Mouse (Mus musculus): ENCODE data around the gene Pcdh15.

- no peak for TF ChIP-seq CTCF (IDR thresholded peaks at IDR 0.05; ENCODE audit: low read depth)
- TF ChIP-seq EP300 (optimal IDR thresholded peaks at IDR 0.05): no peak
Measured at GRCm38 (mm10) chr10:73333426-73333825, 234.3 kb downstream of the Pcdh15 start.
